Mouse (Mus musculus) G1E (cell line): ENCODE data around the gene Supt5. TPM values are rescaled to one million over a fixed set of nuclear protein-coding genes. Genes with fewer than 3 reads are reported as not detected.

ENCODE experiments used
- ATAC-seq: 2 replicates; pipeline ENCODE4 v1.8.0; 2016; ENCODE audit warnings: mild to moderate bottlenecking; ENCODE audit not compliant: insufficient number of reproducible peaks, poor library complexity, low FRiP score, severe bottlenecking; ENCODE audit errors: extremely low read depth
- DNase-seq: peaks from one replicate; pipeline ENCODE4 v3.0.0; 2012; ENCODE audit warnings: low spot score
- H3K27me3 ChIP-seq: 2 replicates; pipeline ENCODE4 v1.6.1; 2012; ENCODE audit warnings: mild to moderate bottlenecking, low read length, inconsistent platforms; ENCODE audit not compliant: insufficient read depth
- H3K36me3 ChIP-seq: replicated peaks from 2 replicates; pipeline ENCODE3; 2012; ENCODE audit warnings: mild to moderate bottlenecking, inconsistent platforms
- H3K4me1 ChIP-seq: 2 replicates; pipeline ENCODE4 v1.6.1; 2012; ENCODE audit warnings: low read depth, low read length, inconsistent platforms, mixed read lengths; ENCODE audit not compliant: insufficient read depth
- H3K4me3 ChIP-seq: 2 replicates; pipeline ENCODE4 v1.5.1; 2012; ENCODE audit warnings: low read depth, mild to moderate bottlenecking, inconsistent platforms, low read length, moderate library complexity, mixed read lengths
- H3K9me3 ChIP-seq: replicated peaks from 2 replicates; pipeline ENCODE4 v1.6.1; 2012; ENCODE audit warnings: inconsistent platforms
- CTCF ChIP-seq: IDR thresholded peaks from 2 replicates; pipeline ENCODE4 v1.5.1; 2012; ENCODE audit warnings: low read depth, low read length, inconsistent platforms, mixed read lengths
- GATA1 ChIP-seq: IDR thresholded peaks from 2 replicates; pipeline ENCODE4 v1.6.1; 2012; ENCODE audit warnings: borderline replicate concordance, low read length, inconsistent platforms, mixed read lengths
- GATA2 ChIP-seq: IDR thresholded peaks from 2 replicates; pipeline ENCODE4 v1.6.1; 2012; ENCODE audit warnings: low read depth, low read length, inconsistent platforms, borderline replicate concordance
- POLR2AphosphoS5 ChIP-seq: IDR thresholded peaks from 2 replicates; pipeline ENCODE4 v1.6.1; 2012; ENCODE audit warnings: low read depth, low read length, inconsistent platforms; ENCODE audit not compliant: insufficient replicate concordance
- TAL1 ChIP-seq: conservative IDR thresholded peaks from 2 replicates; pipeline ENCODE4 v1.6.1; 2012; ENCODE audit warnings: low read depth, low read length, inconsistent platforms, mixed read lengths
- polyA plus RNA-seq: library from polyadenylated mRNA; stranded (reverse); fragments of >175 nt; gene quantifications from 2 replicates; pipeline ENCODE4 v1.2.3, GENCODE M21; 2012
- total RNA-seq, 2 experiments: library from RNA; stranded (forward) in 1 of 2; stranded (reverse) in 1 of 2; fragments of 200-1000 nt in 1 of 2; fragments of >200 nt in 1 of 2; fragmentation: Nextera tagmentation in 1 of 2; gene quantifications; 2 replicates each; pipeline ENCODE4 v1.2.3; 2014 to 2017

Supt5 gene
- total and polyA plus RNA-seq, 3 experiments: 65.6 to 148 (median 80.5) TPM

DNA sequence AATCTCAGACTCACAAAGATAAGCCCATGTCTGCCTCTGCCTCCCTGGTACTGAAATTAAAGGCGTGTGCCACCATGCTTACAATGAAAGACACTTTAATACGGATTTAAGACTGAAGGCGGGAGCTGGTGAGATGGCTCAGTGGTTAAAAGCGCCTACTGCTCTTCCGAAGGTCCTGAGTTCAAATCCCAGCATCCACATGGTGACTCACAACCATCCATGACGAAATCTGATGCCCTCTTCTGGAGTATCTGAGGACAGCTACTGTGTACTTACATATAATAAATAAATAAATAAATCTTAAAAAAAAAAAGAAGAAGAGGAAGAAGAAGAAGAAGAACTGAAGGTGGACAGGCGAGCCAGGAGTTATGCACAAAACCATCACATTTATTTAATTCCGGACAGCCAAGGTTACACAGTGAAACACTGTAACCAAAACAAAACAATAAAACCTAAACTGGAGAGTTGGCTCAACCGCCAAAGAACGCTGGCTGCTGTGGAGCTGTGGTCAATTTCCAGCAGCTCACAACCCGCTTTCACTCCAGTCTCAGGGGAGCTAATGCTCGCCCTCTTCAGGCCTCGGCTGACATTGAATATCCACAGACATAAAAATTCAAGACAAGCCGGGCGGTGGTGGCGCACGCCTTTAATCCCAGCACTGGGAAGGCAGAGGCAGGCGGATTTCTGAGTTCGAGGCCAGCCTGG is 819 bp upstream of the Supt5 start:
- H3K4me1 ChIP-seq: peaks cover 41% of the 10 kb centered on the region
- no peak for TF ChIP-seq CTCF
- no peak for TF ChIP-seq POLR2AphosphoS5
- TF ChIP-seq GATA1: no peak
- TF ChIP-seq TAL1: no peak
- no peak for TF ChIP-seq GATA2
- no peaks in the 10 kb centered on the region for H3K9me3 ChIP-seq
- no peak for ATAC-seq
- peaks cover 26% of the 10 kb centered on the region for H3K36me3 ChIP-seq
- peak overlapping the region; percentile 96 for H3K4me3 ChIP-seq
- H3K27me3 ChIP-seq: 0 out of 2 replicates have a peak, but pooled peaks cover 3% of the 10 kb centered on the region
- DNase-seq: no peak

DNA sequence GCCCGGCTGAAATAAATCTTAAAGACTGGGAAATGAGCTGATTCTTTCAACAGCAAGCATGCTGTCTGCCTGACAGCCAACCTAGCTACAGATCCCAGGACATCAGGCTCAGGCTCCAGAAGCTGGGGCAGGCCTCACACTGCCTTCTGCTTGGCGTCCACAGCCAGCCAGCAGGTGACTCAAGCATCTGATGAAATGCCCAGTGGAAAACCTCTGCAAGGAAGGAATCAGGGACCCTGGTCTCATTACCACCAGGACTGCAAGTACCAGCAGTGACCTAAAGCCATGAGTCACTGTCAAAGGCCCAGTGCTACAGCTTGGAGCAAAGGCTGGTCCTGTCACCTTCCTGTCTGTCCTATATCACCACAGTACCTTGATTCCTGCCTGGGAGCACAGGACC is 3.1 kb downstream of the Supt5 start:
- Histone ChIP-seq H3K36me3 (peaks cover 62% of the 10 kb centered on the region), H3K9me3 (no peaks in the 10 kb centered on the region), H3K4me1 (peaks cover 38% of the 10 kb centered on the region), H3K27me3 (0 out of 2 replicates have a peak, but pooled peaks cover 1% of the 10 kb centered on the region), H3K4me3 (no peak overlapping the region)
- ATAC-seq (no peak), DNase-seq (no peak)
- no peak for TF ChIP-seq POLR2AphosphoS5
- TF ChIP-seq GATA1: no peak
- TF ChIP-seq CTCF: no peak
- no peak for TF ChIP-seq TAL1
- TF ChIP-seq GATA2: no peak

DNA sequence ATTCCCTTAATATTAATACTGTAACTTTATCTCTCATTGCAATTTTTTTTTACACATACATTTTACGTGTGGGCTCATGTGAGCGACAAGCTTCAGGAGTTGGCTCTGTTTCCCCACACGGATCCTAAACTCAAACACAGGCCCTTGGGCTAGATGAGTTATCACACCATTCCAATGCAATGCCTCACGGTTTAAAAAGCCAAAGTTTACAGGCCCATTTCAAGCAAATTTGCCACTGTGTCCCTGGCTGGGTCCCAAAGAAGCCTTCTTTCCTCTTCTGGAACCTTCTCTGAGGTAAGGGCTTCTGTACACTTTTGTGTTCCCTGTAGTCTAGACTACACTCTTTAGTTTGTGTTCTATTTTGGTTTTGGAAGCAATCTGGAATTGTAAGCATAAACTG is 4.0 kb downstream of the Supt5 start:
- Histone ChIP-seq H3K4me3 (no peak overlapping the region), H3K36me3 (peaks cover 71% of the 10 kb centered on the region)
- no peak for ATAC-seq

DNA sequence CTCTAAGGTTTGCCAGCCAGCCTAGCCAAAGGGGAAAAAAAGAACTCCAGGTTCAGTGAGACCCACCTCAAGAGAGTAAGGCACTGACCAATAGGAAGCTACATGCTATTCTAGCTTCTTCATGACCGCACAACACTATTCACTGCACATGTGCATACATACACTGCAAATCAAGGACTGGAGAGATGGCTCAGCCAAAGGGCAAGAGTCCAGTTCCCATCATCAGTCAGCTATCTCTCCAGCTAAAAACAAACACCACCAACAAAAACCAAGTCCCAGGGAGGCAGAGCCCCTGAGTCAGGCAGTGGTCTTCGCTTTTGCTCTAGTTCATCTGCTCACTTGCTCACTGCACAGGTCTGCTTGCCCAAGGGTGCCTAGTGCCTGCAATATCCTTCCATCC is 10.3 kb downstream of the Supt5 start:
- H3K27me3 ChIP-seq: no peaks in the 10 kb centered on the region
- ATAC-seq (no peak), DNase-seq (no peak)
- H3K4me3 ChIP-seq: no peak overlapping the region
- H3K9me3 ChIP-seq: no peaks in the 10 kb centered on the region
- H3K36me3 ChIP-seq: peaks cover 96% of the 10 kb centered on the region
- H3K4me1 ChIP-seq: peaks cover 8% of the 10 kb centered on the region; the same call in 1 of the 2 replicates
- TF ChIP-seq TAL1: no peak

More for the DNA sequence above, 4.0 kb downstream of the Supt5 start:
- Histone ChIP-seq H3K4me1 (peaks cover 37% of the 10 kb centered on the region), H3K9me3 (no peaks in the 10 kb centered on the region), H3K27me3 (no peaks in the 10 kb centered on the region)
- no peak for DNase-seq
- no peak for TF ChIP-seq GATA1
- TF ChIP-seq GATA2: no peak
- TF ChIP-seq CTCF: no peak
- no peak for TF ChIP-seq TAL1
- TF ChIP-seq POLR2AphosphoS5: no peak

DNA sequence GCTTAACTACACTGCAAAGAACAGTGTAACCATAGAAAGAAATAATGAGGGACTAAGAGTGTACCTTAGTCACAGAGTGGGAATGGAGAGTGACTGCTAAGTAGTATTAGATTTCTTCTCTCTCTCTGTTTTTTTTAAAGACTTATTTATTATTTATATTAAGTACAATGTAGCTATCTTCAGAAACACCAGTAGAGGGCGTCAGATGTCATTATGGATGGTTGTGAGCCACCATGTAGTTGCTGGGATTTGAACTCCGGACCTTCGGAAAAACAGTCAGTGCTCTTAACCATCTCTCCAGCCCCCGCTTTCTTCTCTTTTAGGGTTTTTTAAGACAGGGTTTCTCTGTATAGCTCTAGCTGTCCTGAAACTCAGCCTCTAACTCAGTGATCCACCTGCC is 12.1 kb downstream of the Supt5 start:
- ATAC-seq: no peak
- no peak for DNase-seq
- H3K36me3 ChIP-seq: peaks cover 98% of the 10 kb centered on the region
- no peak overlapping the region for H3K4me3 ChIP-seq
- H3K9me3 ChIP-seq: no peaks in the 10 kb centered on the region
- TF ChIP-seq POLR2AphosphoS5 (no peak), CTCF (no peak), GATA1 (no peak), GATA2 (no peak), TAL1 (no peak)
- peaks cover 13% of the 10 kb centered on the region for H3K4me1 ChIP-seq
- no peaks in the 10 kb centered on the region for H3K27me3 ChIP-seq

DNA sequence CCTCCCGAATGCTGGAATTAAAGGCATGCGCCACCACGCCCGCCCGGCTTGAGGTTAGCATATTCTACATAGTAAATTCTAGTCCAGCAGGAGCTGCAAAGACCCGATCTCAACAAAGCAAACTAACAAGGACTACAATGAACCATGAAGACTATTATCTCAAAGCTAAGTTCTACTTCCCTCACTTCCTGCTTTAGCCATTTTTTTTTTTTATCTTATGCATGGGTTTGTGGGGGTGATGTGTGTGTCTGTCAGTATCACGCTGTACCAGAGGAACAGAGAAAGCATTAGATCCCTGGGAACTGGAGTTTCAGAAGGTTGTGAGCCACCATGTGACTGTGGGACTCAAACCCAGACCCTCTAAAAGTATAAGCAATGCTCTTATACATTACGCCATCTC is 13.3 kb downstream of the Supt5 start:
- TF ChIP-seq GATA1 (no peak), GATA2 (no peak), POLR2AphosphoS5 (no peak), TAL1 (no peak), CTCF (no peak)
- Histone ChIP-seq H3K9me3 (no peaks in the 10 kb centered on the region), H3K36me3 (peaks cover 98% of the 10 kb centered on the region), H3K27me3 (no peaks in the 10 kb centered on the region), H3K4me1 (peaks cover 13% of the 10 kb centered on the region), H3K4me3 (no peak overlapping the region)
- no peak for ATAC-seq
- no peak for DNase-seq
